Mouse (Mus musculus) liver, adult 2 months (tissue): ENCODE measurements around the gene Sorbs2.

ENCODE experiments used
- CTCF ChIP-seq: fragments of 200-500 bp; IDR thresholded peaks from 2 replicates; pipeline ENCODE4 v1.5.1; 2011; ENCODE audit warnings: low read depth, low read length, control low read depth
- POLR2A ChIP-seq: fragments of 200-500 bp; IDR thresholded peaks from 2 replicates; pipeline ENCODE4 v1.6.1; 2011; ENCODE audit warnings: low read length, control low read depth; ENCODE audit not compliant: insufficient read depth; ENCODE audit errors: extremely low read depth

DNA sequence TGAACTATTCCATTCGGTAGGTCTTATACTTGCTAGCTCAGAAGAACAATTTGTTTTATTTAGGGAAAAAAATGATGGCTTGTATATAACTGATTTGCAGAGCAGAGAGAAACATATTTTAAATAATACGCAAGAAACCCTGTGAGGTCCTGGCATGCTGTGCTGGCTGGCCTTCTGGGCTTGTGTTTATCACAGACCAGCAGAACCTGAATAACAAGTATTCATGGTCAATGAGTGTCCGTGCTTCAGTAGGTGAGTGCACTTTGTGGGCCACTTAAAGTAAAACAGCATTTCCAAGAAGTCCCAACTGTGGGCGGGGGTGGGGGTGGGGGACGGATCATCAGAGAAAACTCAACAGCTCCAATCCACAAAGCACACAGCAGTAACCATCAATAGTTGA, 107.0 kb downstream of the Sorbs2 start:
- TF ChIP-seq CTCF (no peak), POLR2A (no peak)
